Mouse (Mus musculus) hindlimb bud, embryonic 11.5 days (tissue): ENCODE measurements at regions not wholly inside any gene's neighbourhood (a gene's known extent, or its start where the extent isn't known, plus 50 kb on each side); places are given as distances from the start of the nearest gene placed in this dataset.
A peak's percentile ranks its signal among the peaks of the same experiment; 100 is the strongest.

ENCODE experiments used
- DNase-seq: peaks from one replicate; pipeline ENCODE4 v3.0.0-alpha.2; 2012; ENCODE audit warnings: low read depth, low spot score; ENCODE audit errors: extremely low spot score

- no peak for DNase-seq
These were observed 147.8 kb upstream of the Defb41 start for GRCm38 (mm10) chr1:18412746-18413145.

GRCm38 (mm10) chr1:18389591-18389990 lies 124.7 kb upstream of the Defb41 start:
- DNase-seq, result no peak

- no peak for DNase-seq
These were observed 119.1 kb upstream of the Defb41 start for GRCm38 (mm10) chr1:18384079-18384478.

DNA sequence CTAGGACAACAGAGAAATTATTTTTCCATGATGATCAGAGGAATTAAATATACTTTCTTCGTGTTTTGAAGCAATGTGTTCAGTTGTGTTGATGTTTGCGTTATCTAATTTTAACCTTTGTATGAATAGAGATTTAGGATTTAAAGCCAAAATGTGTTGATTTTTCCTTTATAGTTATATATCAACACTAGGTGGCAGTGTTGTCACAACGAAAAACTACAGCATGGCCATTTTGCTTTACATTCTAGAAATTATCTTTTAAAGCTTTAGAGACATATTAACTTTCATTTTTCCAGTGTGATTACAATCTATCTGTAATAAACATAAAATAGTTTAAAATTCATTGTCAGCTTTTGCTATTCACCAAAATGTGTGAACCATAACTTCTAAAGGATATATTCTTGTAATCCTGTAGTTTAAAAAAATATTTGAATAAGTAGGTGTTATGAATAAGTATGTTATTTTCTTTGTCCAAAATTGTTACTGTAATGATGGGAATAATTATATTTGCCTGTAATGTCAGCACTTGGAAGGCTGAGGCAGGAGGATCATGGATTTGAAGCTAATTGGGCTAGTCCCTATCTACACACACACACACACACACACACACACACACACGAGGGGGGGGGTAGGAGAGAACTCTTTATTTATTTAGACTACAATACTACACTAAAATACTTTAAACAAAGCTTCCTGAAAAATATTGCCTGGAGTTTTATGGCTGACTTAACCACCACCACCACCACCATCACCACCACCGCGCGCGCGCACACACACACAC lies 95.2 kb upstream of the Defb41 start:
- DNase-seq, result peak; percentile 16

GRCm38 (mm10) chr1:18338871-18339270 lies 73.9 kb upstream of the Defb41 start:
- no peak for DNase-seq
